Mouse (Mus musculus): ENCODE measurements around the gene Naalad2. TPM values are rescaled to one million over a fixed set of nuclear protein-coding genes. Genes with fewer than 3 reads are reported as not detected.

Naalad2 gene
- polyA plus RNA-seq (2017; shearing (Covaris generic)): 1 to 10 TPM in 1 of 2 experiments, under 1 TPM in 1; 0.64 to 1.8 TPM

DNA sequence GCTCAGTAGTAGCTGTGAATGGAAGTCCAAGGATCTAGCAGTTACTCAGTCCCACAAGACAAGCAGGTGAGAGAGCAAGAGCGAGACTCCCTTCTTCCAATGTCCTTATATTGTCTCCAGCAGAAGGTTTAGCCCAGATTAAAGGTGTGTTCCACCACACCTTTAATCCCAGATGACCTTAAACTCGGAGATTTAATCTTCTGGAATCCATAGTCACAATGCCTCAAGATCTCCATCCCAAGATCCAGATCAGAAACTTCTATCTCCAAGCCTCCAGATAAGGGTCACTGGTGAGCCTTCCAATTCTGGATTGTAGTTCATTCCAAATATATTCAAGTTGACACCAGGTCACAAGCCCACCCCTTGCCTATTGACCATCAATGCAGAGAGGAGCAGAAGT lies at the start of gene Naalad2:
Gene Naalad2 (minus strand): TSS at position 101 of the 400 bp plus-strand sequence.

DNA sequence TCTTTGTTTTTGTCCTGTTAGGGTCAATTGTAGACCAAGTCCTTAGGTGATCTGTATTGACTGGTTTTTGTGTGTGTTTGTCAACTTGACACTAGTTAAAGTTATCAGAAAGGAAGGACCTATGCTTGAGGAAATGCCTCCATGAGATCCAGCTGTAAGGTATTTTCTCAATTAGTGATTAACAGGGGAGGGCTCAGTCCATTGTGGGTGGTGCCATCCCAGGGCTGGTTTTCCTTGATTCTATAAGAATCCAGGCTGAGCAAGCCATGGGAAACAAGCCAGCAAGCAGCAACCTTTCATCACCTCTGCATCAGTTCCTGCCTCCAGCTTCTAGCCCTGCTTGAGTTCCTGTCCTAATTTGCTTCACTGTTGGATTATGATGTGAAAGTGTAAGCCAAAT lies 27.6 kb upstream of the Naalad2 start, which contains the start of gene Mbd3l2:
Gene Mbd3l2 (plus strand): TSS at position 301 of the 400 bp plus-strand sequence.

GRCm38 (mm10) chr9:18404118-18404517 lies 1.3 kb upstream of the Naalad2 start, which contains the start of gene Ubtfl1:
TSS of gene Ubtfl1 (plus strand) at chr9:18404418.

GRCm38 (mm10) chr9:18291571-18292429 lies 111.0 kb downstream of the Naalad2 start, which contains the start of gene Chordc1:
TSS of gene Chordc1 (plus strand) at chr9:18292125.

Other genes with a start within 250 kb of the Naalad2 start
- 100 to 1,000 TPM; 136 to 157 TPM for gene Chordc1, start 110.9 kb downstream of the Naalad2 start, polyA plus RNA-seq (2017; shearing (Covaris generic))
- under 1 TPM; 0.16 to 0.66 TPM for gene Ubtfl1, start 1.4 kb upstream of the Naalad2 start, polyA plus RNA-seq (2017; shearing (Covaris generic))
- not detected for gene Mbd3l2, start 27.7 kb upstream of the Naalad2 start, polyA plus RNA-seq (2017; shearing (Covaris generic))
- gene Zfp558, start 75.3 kb upstream of the Naalad2 start, polyA plus RNA-seq (2017; shearing (Covaris generic)): 1 to 10 TPM; 1.4 to 2.4 TPM
- not detected for gene Mbd3l1, start 75.4 kb upstream of the Naalad2 start, polyA plus RNA-seq (2017; shearing (Covaris generic))